Mouse (Mus musculus) embryonic facial prominence, embryonic 15.5 days (tissue): Measurements from ENCODE around the gene Anxa9. TPM values are rescaled to one million over a fixed set of nuclear protein-coding genes. Genes with fewer than 3 reads are reported as not detected.

ENCODE experiments used
- ATAC-seq: fragments of 200-750 bp; cut with Nextera tagmentation; 2 replicates; pipeline ENCODE4 v1.8.0; 2017; ENCODE audit warnings: low read depth, moderate TSS enrichment; ENCODE audit not compliant: insufficient number of reproducible peaks, low FRiP score, low TSS enrichment
- H3K27ac ChIP-seq: fragments of 300-500 bp; sonication (generic); replicated peaks from 2 replicates; pipeline ENCODE4 v1.5.1; 2015; ENCODE audit warnings: mild to moderate bottlenecking, inconsistent platforms
- H3K27me3 ChIP-seq: fragments of 300-500 bp; sonication (generic); 2 replicates; pipeline ENCODE4 v1.6.1; 2015; ENCODE audit warnings: inconsistent platforms
- H3K36me3 ChIP-seq: fragments of 300-500 bp; sonication (generic); 2 replicates; pipeline ENCODE4 v1.6.1; 2015; ENCODE audit warnings: mild to moderate bottlenecking, inconsistent platforms
- H3K4me1 ChIP-seq: fragments of 300-500 bp; sonication (generic); 2 replicates; pipeline ENCODE4 v1.6.1; 2015; ENCODE audit warnings: inconsistent platforms
- H3K4me2 ChIP-seq: fragments of 300-500 bp; sonication (generic); replicated peaks from 2 replicates; pipeline ENCODE4 v1.6.1; 2015; ENCODE audit warnings: mild to moderate bottlenecking, inconsistent platforms
- H3K4me3 ChIP-seq: fragments of 300-500 bp; sonication (generic); replicated peaks from 2 replicates; pipeline ENCODE4 v1.5.1; 2015; ENCODE audit warnings: mild to moderate bottlenecking, inconsistent platforms
- H3K9ac ChIP-seq: fragments of 300-500 bp; sonication (generic); 2 replicates; pipeline ENCODE4 v1.6.1; 2015; ENCODE audit warnings: inconsistent platforms
- H3K9me3 ChIP-seq: fragments of 300-500 bp; sonication (generic); replicated peaks from 2 replicates; pipeline ENCODE4 v1.6.1; 2016; ENCODE audit warnings: inconsistent platforms
- WGBS: fragments of 180-500 bp; shearing (Covaris S2); methylation state at CpG from one replicate; pipeline ENCODE4 v1.1.7; 2015; 5-methylcytosine and 5-hydroxymethylcytosine counted together
- polyA plus RNA-seq: library from polyadenylated mRNA; unstranded; fragments of >200 nt; fragmentation: Nextera tagmentation; extraction: Ambion mirVana; gene quantifications from 2 replicates; pipeline ENCODE4 v1.2.1, GENCODE M21; 2015

The Anxa9 gene
- polyA plus RNA-seq, 1 experiment from 2014 or later, result 11.6 TPM

DNA sequence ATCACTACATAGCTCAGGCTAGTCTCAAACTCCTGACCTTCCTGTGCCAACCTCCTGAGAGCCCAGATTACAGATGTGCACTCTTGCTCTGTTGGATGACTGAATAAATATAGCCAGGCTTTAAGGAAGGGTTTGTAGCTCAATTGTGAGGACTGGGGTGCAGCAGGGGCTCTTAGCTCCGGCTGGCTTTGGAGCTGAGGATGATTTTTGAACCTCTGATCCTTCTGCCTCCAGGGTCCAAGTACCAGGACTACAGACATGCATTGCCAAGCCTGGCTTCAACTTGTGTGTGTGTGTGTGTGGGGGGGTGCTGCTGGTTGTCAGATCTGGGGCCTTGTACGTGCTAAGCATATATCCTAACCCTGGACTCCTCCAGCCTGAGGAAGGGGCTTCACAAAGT, 14.1 kb downstream of the Anxa9 start:
- Histone ChIP-seq H3K9me3 (no peaks in the 10 kb centered on the region), H3K27ac (no peak overlapping the region), H3K4me3 (no peak overlapping the region), H3K9ac (no peak overlapping the region), H3K36me3 (peaks cover 77% of the 10 kb centered on the region), H3K4me2 (no peak overlapping the region), H3K4me1 (peaks cover 7% of the 10 kb centered on the region; the same call in 1 of the 2 replicates), H3K27me3 (no peaks in the 10 kb centered on the region)
- WGBS, result 81% methylated on average over 2 of the region's 2 CpGs
- no peak for ATAC-seq

DNA sequence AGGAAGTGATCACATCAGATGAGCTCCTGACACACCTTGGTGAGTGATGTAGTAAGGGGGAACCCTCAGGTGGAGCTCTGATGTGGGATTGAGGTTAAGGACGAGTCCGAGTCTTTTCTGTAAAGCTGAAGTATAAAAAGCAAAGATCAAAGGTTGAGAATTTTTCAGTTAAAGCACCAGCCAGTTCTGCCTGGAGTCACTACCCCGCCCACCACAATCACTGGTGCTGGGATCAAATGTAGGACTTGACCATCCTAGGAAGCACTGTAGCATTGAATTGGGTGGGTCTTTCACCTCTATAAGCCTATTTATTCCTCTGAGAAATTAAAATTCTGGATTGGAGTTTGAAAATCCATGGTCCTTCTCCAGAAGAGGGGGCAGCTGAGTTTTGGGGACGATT, 15.9 kb downstream of the Anxa9 start:
- Histone ChIP-seq H3K4me2 (no peak overlapping the region), H3K27ac (no peak overlapping the region), H3K27me3 (no peaks in the 10 kb centered on the region), H3K9me3 (no peaks in the 10 kb centered on the region), H3K36me3 (peaks cover 71% of the 10 kb centered on the region), H3K4me1 (peaks cover 3% of the 10 kb centered on the region; the same call in 1 of the 2 replicates), H3K4me3 (no peak overlapping the region), H3K9ac (no peak overlapping the region)
- WGBS, result 81% methylated on average over 4 of the region's 4 CpGs
- no peak for ATAC-seq

DNA sequence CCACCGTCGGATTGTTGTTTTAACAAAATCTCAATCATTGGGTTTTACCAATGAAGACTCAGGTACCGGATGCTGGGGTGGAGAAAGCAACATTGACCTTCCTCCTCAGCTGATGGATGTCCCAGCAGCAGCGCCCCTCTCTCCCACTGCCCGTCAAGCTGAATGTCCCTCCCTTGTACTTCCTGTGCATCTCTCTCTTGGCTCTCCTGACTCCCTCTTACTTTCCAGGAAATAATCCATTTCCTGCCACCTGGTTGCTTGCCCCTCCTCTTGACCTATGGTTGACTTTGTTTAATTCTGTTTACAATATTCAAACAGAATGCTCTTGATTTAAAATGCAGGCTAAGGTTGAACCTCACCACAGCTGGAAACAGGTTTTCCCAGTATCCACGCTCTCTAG, 16.8 kb downstream of the Anxa9 start:
- H3K27ac ChIP-seq, result no peak overlapping the region
- H3K9me3 ChIP-seq, result no peaks in the 10 kb centered on the region
- H3K27me3 ChIP-seq, result no peaks in the 10 kb centered on the region
- 80% methylated on average over 6 of the region's 6 CpGs for WGBS
- H3K4me1 ChIP-seq, result peaks cover 4% of the 10 kb centered on the region; the same call in 1 of the 2 replicates
- H3K4me2 ChIP-seq, result no peak overlapping the region
- no peak overlapping the region for H3K9ac ChIP-seq
- H3K4me3 ChIP-seq, result no peak overlapping the region
- no peak for ATAC-seq
- peaks cover 64% of the 10 kb centered on the region for H3K36me3 ChIP-seq

GRCm38 (mm10) chr3:95289419-95289818, 17.6 kb downstream of the Anxa9 start:
- Histone ChIP-seq H3K4me2 (no peak overlapping the region), H3K27ac (no peak overlapping the region), H3K9me3 (no peaks in the 10 kb centered on the region), H3K36me3 (peaks cover 57% of the 10 kb centered on the region), H3K9ac (no peak overlapping the region), H3K4me1 (peaks cover 12% of the 10 kb centered on the region), H3K27me3 (no peaks in the 10 kb centered on the region), H3K4me3 (no peak overlapping the region)
- no peak for ATAC-seq
- 82% methylated on average over 4 of the region's 4 CpGs for WGBS

GRCm38 (mm10) chr3:95287541-95287940, 19.4 kb downstream of the Anxa9 start:
- Histone ChIP-seq H3K36me3 (peaks cover 38% of the 10 kb centered on the region), H3K4me2 (no peak overlapping the region), H3K9ac (no peak overlapping the region), H3K4me1 (peaks cover 20% of the 10 kb centered on the region), H3K4me3 (no peak overlapping the region), H3K9me3 (no peaks in the 10 kb centered on the region), H3K27me3 (no peaks in the 10 kb centered on the region), H3K27ac (no peak overlapping the region)
- no peak for ATAC-seq
- 85% methylated on average over 3 of the region's 3 CpGs for WGBS

GRCm38 (mm10) chr3:95286510-95286909, 20.5 kb downstream of the Anxa9 start:
- no peak for ATAC-seq
- Histone ChIP-seq H3K36me3 (peaks cover 29% of the 10 kb centered on the region), H3K4me2 (no peak overlapping the region), H3K27ac (no peak overlapping the region), H3K4me1 (peaks cover 20% of the 10 kb centered on the region), H3K9ac (no peak overlapping the region), H3K9me3 (no peaks in the 10 kb centered on the region), H3K27me3 (no peaks in the 10 kb centered on the region), H3K4me3 (no peak overlapping the region)
- WGBS, result 71% methylated on average over 7 of the region's 7 CpGs

GRCm38 (mm10) chr3:95286011-95286410, 21.0 kb downstream of the Anxa9 start:
- no peak for ATAC-seq
- Histone ChIP-seq H3K36me3 (peaks cover 24% of the 10 kb centered on the region), H3K9ac (no peak overlapping the region), H3K4me3 (no peak overlapping the region), H3K27ac (no peak overlapping the region), H3K9me3 (no peaks in the 10 kb centered on the region), H3K4me2 (no peak overlapping the region), H3K27me3 (no peaks in the 10 kb centered on the region), H3K4me1 (peaks cover 20% of the 10 kb centered on the region)
- 68% methylated on average over 5 of the region's 5 CpGs for WGBS

DNA sequence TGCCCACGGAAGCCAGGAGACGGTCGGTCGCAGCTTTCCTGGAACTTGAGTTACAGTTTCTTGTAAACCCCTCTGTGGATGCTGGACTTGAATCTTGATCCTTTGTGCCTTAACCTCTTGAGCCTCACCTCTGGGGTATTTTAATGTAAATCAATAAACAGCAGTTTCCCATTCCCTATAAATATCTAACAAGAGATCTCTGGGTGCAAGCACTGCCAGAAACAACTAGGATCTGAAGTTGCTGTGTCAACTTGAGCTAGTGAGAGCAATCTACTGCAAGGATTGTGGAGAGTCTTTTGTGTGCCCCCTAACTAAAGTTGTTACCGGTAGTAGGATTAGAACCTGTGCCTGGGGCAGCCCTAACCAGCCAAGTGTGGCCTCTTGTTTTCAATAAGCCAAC, 21.6 kb downstream of the Anxa9 start:
- Histone ChIP-seq H3K4me2 (no peak overlapping the region), H3K36me3 (peaks cover 18% of the 10 kb centered on the region), H3K27me3 (no peaks in the 10 kb centered on the region), H3K4me3 (no peak overlapping the region), H3K27ac (no peak overlapping the region), H3K9ac (no peak overlapping the region), H3K4me1 (peaks cover 25% of the 10 kb centered on the region), H3K9me3 (no peaks in the 10 kb centered on the region)
- no peak for ATAC-seq
- 91% methylated on average over 5 of the region's 5 CpGs for WGBS

GRCm38 (mm10) chr3:95284501-95285281, 22.3 kb downstream of the Anxa9 start:
- H3K4me2 ChIP-seq, result peak overlapping the region; percentile 72
- 76% methylated on average over 12 of the region's 12 CpGs for WGBS
- ATAC-seq, result no peak
- H3K9me3 ChIP-seq, result no peaks in the 10 kb centered on the region
- H3K9ac ChIP-seq, result 0 out of 2 replicates have a peak overlapping the region, but pooled peaks have one; percentile 7
- H3K4me1 ChIP-seq, result peaks cover 28% of the 10 kb centered on the region
- H3K36me3 ChIP-seq, result peaks cover 15% of the 10 kb centered on the region
- no peaks in the 10 kb centered on the region for H3K27me3 ChIP-seq
- peak overlapping the region; percentile 79; the same call in 1 of the 2 replicates for H3K4me3 ChIP-seq
- H3K27ac ChIP-seq, result no peak overlapping the region

- Histone ChIP-seq H3K9ac (peak overlapping the region; percentile 71), H3K27me3 (no peaks in the 10 kb centered on the region), H3K9me3 (no peaks in the 10 kb centered on the region), H3K36me3 (peaks cover 15% of the 10 kb centered on the region), H3K4me3 (peak overlapping the region; percentile 79), H3K27ac (peak overlapping the region; percentile 98), H3K4me1 (peaks cover 29% of the 10 kb centered on the region), H3K4me2 (peak overlapping the region; percentile 72)
- no peak for ATAC-seq
- 9% methylated on average over 1 of the region's 1 CpGs for WGBS
Measured at GRCm38 (mm10) chr3:95284062-95284461, 22.9 kb downstream of the Anxa9 start.

DNA sequence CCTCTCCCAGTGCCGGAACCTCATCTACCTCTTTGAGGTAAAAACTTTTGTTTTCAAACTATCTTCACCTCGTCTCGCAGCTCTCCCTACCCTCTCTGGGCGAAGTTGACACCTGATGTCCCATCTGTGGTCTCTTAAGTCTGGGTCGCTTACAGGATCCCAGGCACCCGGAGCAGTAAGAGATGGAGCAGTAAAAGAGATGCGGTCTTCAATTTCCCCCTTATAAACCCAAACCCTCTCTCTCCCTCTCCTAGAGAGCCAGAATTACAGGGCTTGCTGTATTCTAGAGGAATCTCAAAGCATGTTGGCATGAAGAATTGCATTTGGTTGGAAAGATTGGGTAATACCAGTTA, 23.4 kb downstream of the Anxa9 start:
- Histone ChIP-seq H3K27ac (peak overlapping the region; percentile 98), H3K27me3 (no peaks in the 10 kb centered on the region), H3K4me2 (peak overlapping the region; percentile 72), H3K9me3 (no peaks in the 10 kb centered on the region), H3K9ac (peak overlapping the region; percentile 71), H3K4me3 (peak overlapping the region; percentile 79), H3K4me1 (peaks cover 29% of the 10 kb centered on the region), H3K36me3 (peaks cover 12% of the 10 kb centered on the region)
- no peak for ATAC-seq
- 2% methylated on average over 7 of the region's 7 CpGs for WGBS
